Mouse (Mus musculus): ENCODE data around the gene Dnpep.

DNA sequence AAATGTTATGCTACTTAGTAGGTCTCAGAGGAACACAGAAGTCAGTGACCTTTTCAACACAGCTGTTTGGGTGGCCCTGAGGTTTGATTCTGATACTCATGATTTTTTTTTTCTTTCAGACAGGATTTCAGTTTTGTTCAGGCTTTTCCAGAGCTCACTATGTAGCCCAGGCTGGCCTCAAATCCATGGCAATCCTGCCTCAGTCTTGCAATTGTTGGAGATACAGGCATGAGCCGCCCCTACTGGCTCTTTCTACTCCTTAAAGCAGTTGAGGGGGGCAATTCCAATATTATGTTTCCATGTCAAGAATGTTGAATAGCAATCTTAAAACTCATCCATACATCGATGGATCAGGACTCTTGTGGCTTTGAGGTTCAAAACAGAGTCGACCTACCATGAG, 511 bp upstream of the Dnpep start:
- no peak for TF ChIP-seq CTCF (conservative IDR thresholded peaks at IDR 0.05; ENCODE audit: low read length)
- TF ChIP-seq NANOG (IDR thresholded peaks at IDR 0.05; ENCODE audit: borderline replicate concordance, low read length) = no peak
- no peak for TF ChIP-seq POU5F1 (IDR thresholded peaks at IDR 0.05; ENCODE audit: borderline replicate concordance, low read length)
